Mouse (Mus musculus): Measurements from ENCODE around the gene Zfp618.

The Zfp618 gene

GRCm38 (mm10) chr4:63071413-63072260, 106.3 kb downstream of the Zfp618 start:
- DNase-seq: no peak

- no peak for DNase-seq
Measured at GRCm38 (mm10) chr4:63073139-63073538, 107.8 kb downstream of the Zfp618 start.

GRCm38 (mm10) chr4:63079159-63079558, 113.8 kb downstream of the Zfp618 start:
- no peak for DNase-seq

GRCm38 (mm10) chr4:63084473-63084889, 119.1 kb downstream of the Zfp618 start:
- peak; percentile 11 for DNase-seq

GRCm38 (mm10) chr4:63089484-63089883, 124.1 kb downstream of the Zfp618 start:
- no peak for DNase-seq

GRCm38 (mm10) chr4:63091151-63091550, 125.8 kb downstream of the Zfp618 start:
- DNase-seq: no peak

GRCm38 (mm10) chr4:63097603-63098002, 132.2 kb downstream of the Zfp618 start:
- DNase-seq: no peak

GRCm38 (mm10) chr4:63100478-63100877, 135.1 kb downstream of the Zfp618 start:
- no peak for DNase-seq

GRCm38 (mm10) chr4:63102025-63102424, 136.7 kb downstream of the Zfp618 start:
- no peak for DNase-seq

- no peak for DNase-seq
Measured at GRCm38 (mm10) chr4:63105651-63106050, 140.3 kb downstream of the Zfp618 start.

- peak; percentile 57 for DNase-seq
Measured at GRCm38 (mm10) chr4:63118639-63119437, 153.5 kb downstream of the Zfp618 start.

GRCm38 (mm10) chr4:63124861-63125466, 159.6 kb downstream of the Zfp618 start:
- no peak for DNase-seq

GRCm38 (mm10) chr4:63129891-63130624, 164.7 kb downstream of the Zfp618 start:
- DNase-seq: no peak

GRCm38 (mm10) chr4:63147268-63147667, 181.9 kb downstream of the Zfp618 start:
- no peak for DNase-seq

GRCm38 (mm10) chr4:63151127-63151526, 185.8 kb downstream of the Zfp618 start:
- DNase-seq: no peak

- no peak for DNase-seq
Measured at GRCm38 (mm10) chr4:63154028-63154427, 188.7 kb downstream of the Zfp618 start.

GRCm38 (mm10) chr4:63154699-63155098, 189.3 kb downstream of the Zfp618 start, which contains the start of gene Ambp:
Ambp (minus strand) TSS chr4:63154799.
- DNase-seq: no peak

GRCm38 (mm10) chr4:63155596-63155995, 190.2 kb downstream of the Zfp618 start:
- no peak for DNase-seq

GRCm38 (mm10) chr4:63156726-63157634, 191.6 kb downstream of the Zfp618 start:
- no peak for DNase-seq

GRCm38 (mm10) chr4:63158192-63158591, 192.8 kb downstream of the Zfp618 start:
- DNase-seq: no peak

GRCm38 (mm10) chr4:63158961-63159592, 193.7 kb downstream of the Zfp618 start:
- peak; percentile 62 for DNase-seq
